Mouse (Mus musculus) brain, embryonic 14.5 days (tissue): ENCODE measurements at regions not wholly inside any gene's neighbourhood (a gene's known extent, or its start where the extent isn't known, plus 50 kb on each side); places are given as distances from the start of the nearest gene placed in this dataset.

ENCODE experiments used
- DNase-seq: peaks from one replicate; pipeline ENCODE4 v3.0.0-alpha.2; 2011; ENCODE audit warnings: low read depth
- CTCF ChIP-seq: fragments of 200-500 bp; IDR thresholded peaks from 2 replicates; pipeline ENCODE4 v1.5.1; 2012; ENCODE audit warnings: inconsistent platforms, mild to moderate bottlenecking, moderate library complexity, borderline replicate concordance; ENCODE audit not compliant: insufficient read depth, insufficient read length; ENCODE audit errors: extremely low read depth
- POLR2A ChIP-seq: fragments of 200-500 bp; IDR thresholded peaks from 2 replicates; pipeline ENCODE4 v1.6.1; 2012; ENCODE audit warnings: mild to moderate bottlenecking, inconsistent platforms, borderline replicate concordance; ENCODE audit not compliant: poor library complexity, insufficient read depth, insufficient read length, severe bottlenecking; ENCODE audit errors: extremely low read depth

DNA sequence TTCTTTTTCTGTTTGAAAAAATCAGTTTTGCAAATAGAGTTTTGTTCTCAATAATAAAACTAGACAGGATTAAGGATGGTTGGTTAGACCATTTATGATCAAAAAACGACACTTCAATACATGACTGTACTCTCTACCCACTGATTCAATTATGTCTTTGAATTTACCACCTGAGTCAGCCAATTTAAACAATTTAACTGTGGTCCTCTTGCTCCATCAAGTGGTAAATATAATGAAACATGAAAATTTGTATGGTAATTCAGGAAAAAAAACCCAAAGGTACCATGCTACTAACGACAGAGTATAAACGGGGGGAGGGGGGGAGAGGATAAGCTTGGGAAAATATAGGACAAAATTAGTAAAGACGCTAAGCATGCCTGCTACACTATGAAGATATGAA, 341.2 kb downstream of the Cdh9 start:
- TF ChIP-seq CTCF (no peak), POLR2A (no peak)
- peak; percentile 45 for DNase-seq

DNA sequence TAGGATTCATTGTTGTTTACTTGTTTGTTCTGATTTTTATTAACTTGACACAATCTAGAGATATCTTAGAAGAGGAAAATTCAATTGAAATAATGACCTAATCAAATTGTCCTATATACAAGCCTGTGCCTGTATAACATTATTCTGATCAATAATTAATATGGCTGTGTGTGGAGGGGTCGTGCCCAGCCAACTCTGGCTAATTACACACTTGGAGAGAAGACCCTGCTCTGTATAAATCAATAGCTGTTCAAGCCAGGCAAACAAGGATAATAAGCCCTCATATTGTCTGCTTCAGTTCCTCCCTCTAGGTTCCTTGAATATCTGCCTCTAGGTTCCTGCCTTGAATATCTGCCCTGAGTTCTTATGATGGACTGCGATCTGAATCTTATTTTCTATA, 355.5 kb downstream of the Cdh9 start:
- TF ChIP-seq CTCF: no peak
- TF ChIP-seq POLR2A: no peak
- no peak for DNase-seq

GRCm38 (mm10) chr15:17088644-17089228, 360.2 kb downstream of the Cdh9 start:
- TF ChIP-seq POLR2A (no peak), CTCF (no peak)
- no peak for DNase-seq

DNA sequence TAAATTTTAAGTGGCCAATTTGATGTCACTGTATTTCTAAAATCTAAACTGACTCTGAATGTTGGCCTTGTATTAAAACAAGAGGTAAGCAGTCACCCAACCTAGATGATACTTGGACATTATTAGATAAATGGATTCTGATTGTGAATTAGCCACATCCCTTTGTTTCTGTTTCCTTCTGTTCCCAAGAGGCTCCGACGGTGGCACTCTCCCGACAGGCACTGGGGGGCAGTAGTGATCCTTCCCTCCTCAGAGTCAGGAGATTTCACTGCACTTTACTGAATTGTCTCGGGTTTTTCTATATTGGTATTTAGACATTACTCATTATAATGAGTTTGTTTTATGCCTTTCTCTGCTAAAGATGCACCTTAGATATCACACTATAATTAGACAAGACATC, 370.4 kb downstream of the Cdh9 start:
- peak; percentile 81 for DNase-seq
- TF ChIP-seq POLR2A (no peak), CTCF (peak; percentile 84)

- TF ChIP-seq CTCF (no peak), POLR2A (no peak)
- no peak for DNase-seq
Measured at GRCm38 (mm10) chr15:17101182-17101581, 372.6 kb downstream of the Cdh9 start.

GRCm38 (mm10) chr15:17135721-17136120, 407.2 kb downstream of the Cdh9 start:
- TF ChIP-seq CTCF: no peak
- TF ChIP-seq POLR2A: no peak
- no peak for DNase-seq

GRCm38 (mm10) chr15:17180164-17180563, 451.6 kb downstream of the Cdh9 start:
- peak; percentile 25 for DNase-seq
- TF ChIP-seq CTCF (no peak), POLR2A (no peak)

- TF ChIP-seq CTCF (no peak), POLR2A (no peak)
- DNase-seq: no peak
Measured at GRCm38 (mm10) chr15:17181358-17182022, 452.9 kb downstream of the Cdh9 start.

DNA sequence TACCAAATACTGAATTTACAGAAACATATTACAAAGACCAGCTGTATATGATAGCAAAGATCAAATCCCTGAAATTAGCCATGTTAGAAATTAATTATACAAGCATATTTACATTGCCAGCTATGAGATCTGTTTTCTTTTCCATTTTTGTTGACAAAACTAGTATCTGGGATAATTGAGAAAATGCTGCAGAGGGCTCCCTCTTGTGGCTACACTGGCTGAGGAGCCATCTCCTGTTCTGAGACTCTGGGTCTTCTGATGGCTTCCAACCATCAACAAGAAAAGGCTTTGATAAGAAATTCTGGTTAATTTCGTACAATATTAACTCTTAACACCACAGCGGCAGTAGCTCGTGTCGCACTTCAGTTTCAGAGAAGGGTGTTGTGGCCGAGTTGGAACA, 466.9 kb downstream of the Cdh9 start:
- TF ChIP-seq CTCF: peak; percentile 65; the same call in 1 of the 2 replicates
- TF ChIP-seq POLR2A: no peak
- DNase-seq: peak; percentile 64

DNA sequence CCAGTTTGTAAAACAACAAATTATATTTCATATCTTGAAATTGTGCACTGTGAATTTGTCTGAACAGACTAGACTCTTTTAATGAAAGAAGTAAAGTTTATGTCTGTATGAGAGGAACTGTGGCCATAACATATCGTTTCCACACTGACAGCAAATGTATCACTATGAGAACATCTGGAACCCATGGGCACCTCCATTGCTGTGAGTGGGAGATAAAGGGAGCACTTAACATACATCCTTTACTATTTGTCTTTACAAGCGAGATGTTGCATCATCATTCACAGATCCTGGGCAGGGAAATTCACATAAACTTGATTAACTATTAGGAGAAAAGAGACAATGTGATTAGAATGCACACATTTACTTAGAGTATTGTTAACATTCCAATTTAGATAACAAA, 476.2 kb downstream of the Cdh9 start:
- TF ChIP-seq POLR2A (no peak), CTCF (no peak)
- DNase-seq: no peak

- peak; percentile 78 for DNase-seq
- TF ChIP-seq POLR2A (no peak), CTCF (no peak)
Measured at GRCm38 (mm10) chr15:17245096-17245495, 516.5 kb downstream of the Cdh9 start.

GRCm38 (mm10) chr15:17289221-17289620, 560.7 kb downstream of the Cdh9 start:
- DNase-seq: no peak
- TF ChIP-seq CTCF (no peak), POLR2A (no peak)
